Mouse (Mus musculus) inflammation-experienced regulatory T-cells (primary cell): ENCODE data around the gene Clca4a. TPM values are rescaled to one million over a fixed set of nuclear protein-coding genes. Genes with fewer than 3 reads are reported as not detected.

Experiments
- polyA plus RNA-seq, 2 experiments: library from polyadenylated mRNA; unstranded; fragments of 100-300 nt; shearing (Covaris generic); gene quantifications; one replicate each; pipeline ENCODE4 v1.2.1; 2017

Clca4a gene
- polyA plus RNA-seq = under 1 TPM in 1 of 2 experiments, not detected in 1; 0.18 TPM

GRCm38 (mm10) chr3:144974945-144975344 is at the start of gene Clca4a:
Clca4a (minus strand) TSS chr3:144975045.

GRCm38 (mm10) chr3:144932335-144932734 is 42.5 kb downstream of the Clca4a start, which contains the start of gene Clca4b:
Clca4b (minus strand) TSS chr3:144932529.

Other genes with a start within 250 kb of the Clca4a start
- under 1 TPM in 1 of 2 experiments, not detected in 1; 0.83 TPM for gene Clca3a1, start 214.1 kb downstream of the Clca4a start, polyA plus RNA-seq
- gene Clca3a2, start 155.6 kb downstream of the Clca4a start, polyA plus RNA-seq = under 1 TPM in 1 of 2 experiments, not detected in 1; 0.27 TPM
- gene Clca3b, start 125.7 kb downstream of the Clca4a start, polyA plus RNA-seq = under 1 TPM in 1 of 2 experiments, not detected in 1; 0.64 TPM
- gene Clca4b, start 42.5 kb downstream of the Clca4a start, polyA plus RNA-seq = under 1 TPM; 0.06 to 0.18 TPM
- 1 to 10 TPM in 1 of 2 experiments, under 1 TPM in 1; 0.24 to 1.0 TPM for gene Clca1, start 57.7 kb upstream of the Clca4a start, polyA plus RNA-seq
- gene Clca2, start 124.4 kb upstream of the Clca4a start, polyA plus RNA-seq = under 1 TPM in 1 of 2 experiments, not detected in 1; 0.37 TPM
- 1 to 10 TPM; 6.3 to 8.1 TPM for gene Odf2l, start 143.5 kb upstream of the Clca4a start, polyA plus RNA-seq